Mouse (Mus musculus) left cerebral cortex, adult 6 months (tissue): Measurements from ENCODE around the gene Ddx1. TPM values are rescaled to one million over a fixed set of nuclear protein-coding genes. Genes with fewer than 3 reads are reported as not detected.

Source experiments
- long read RNA-seq, 2 experiments: library from polyadenylated mRNA; unstranded; transcript quantifications; one replicate each; pipeline ENCODE4 v2.0.0; 2019 to 2020
- polyA plus RNA-seq: library from polyadenylated mRNA; unstranded; fragments of <200 nt; fragmentation: Nextera tagmentation; gene quantifications from 2 replicates; pipeline ENCODE4 v1.2.3, GENCODE M21; 2021

The Ddx1 gene
- 82.5 and 129 TPM in 2 replicates for polyA plus RNA-seq
- long read RNA-seq, experiment 1, full-length matches to known transcripts = 783 of 899 reads
- long read RNA-seq, experiment 1, partial matches to known transcripts = 65 of 899 reads
- long read RNA-seq, experiment 1, other reads (novel, unspliced or antisense) = 51 of 899 reads
- long read RNA-seq, experiment 2, full-length matches to known transcripts = 140 of 210 reads
- long read RNA-seq, experiment 2, partial matches to known transcripts = 57 of 210 reads
- long read RNA-seq, experiment 2, other reads (novel, unspliced or antisense) = 13 of 210 reads

DNA sequence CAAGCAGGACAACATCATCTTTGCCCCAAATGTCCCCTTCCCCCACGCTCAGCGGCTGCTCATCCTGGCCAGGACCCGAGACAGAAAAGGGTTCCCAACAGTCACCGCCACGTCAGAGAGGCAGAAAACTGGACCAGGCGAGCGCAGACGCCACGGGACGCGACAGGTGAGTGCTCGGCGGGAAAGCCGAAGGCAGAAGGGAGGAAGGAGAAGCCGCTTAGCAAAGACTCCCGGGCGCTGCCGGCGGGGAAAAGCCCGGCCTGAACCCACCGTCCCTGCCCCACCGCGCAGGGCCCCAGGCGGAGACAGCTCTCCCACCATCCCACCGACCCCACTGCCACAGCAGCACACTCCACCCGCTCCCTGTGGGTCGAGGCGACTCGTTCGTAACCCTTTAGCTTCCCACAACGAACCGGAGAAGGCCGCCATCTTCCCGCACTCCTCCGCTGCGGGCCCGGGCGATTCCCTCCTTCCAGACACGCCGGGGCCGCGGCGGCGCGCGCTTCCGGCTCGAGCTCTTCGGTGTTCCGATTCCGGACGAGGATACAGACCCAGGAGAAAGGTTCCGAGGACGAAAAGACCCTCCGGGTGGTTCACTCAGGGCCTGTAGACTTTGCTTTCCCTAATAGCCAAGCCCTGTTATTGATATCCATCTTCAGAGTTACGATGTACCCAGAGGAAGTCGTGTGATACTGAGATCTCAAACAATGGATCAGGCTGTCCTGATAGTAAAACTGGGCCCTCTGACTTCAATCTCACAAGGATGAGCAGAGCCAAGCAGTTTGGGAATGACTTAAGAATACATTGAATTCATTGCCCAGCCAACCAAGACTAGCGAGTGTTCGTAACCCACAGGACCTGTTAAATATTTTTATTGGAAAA is at the start of gene Ddx1:
Ddx1 (minus strand) TSS at position 523 of the 882 bp plus-strand sequence.

DNA sequence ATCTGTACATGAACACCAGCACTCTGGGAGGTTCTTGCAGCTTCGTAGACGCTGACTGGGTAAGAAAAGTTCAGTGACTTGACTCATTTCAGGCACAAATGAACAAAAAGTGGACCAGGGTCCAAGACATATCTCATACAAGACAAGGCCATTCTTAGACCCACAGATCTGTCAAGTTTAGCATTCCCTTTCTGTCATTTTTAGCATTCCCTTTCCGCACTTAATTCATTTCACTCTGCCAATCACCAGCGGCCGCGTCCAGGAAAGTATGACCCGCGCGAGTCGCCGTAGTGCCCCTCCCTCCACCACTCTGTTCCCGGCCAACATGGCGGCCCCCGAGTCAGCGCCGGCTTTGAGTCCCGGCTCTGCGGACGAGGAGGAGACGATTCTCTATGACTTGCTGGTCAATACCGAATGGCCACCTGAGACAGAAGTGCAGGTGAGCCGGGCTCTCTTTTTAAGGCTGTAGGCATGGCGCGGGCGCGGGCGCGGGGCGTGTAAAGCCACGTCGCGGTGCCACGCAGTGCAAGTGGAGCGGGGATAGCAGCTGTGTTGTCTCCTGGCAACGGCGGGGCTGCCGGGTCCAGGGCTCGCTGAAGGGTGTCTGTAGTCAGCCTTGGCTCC is 19.9 kb upstream of the Ddx1 start, which contains the start of gene Nbas:
Nbas (plus strand) TSS at position 308 of the 624 bp plus-strand sequence.

Other genes starting within 250 kb of the Ddx1 start
- gene Nbas, start 19.9 kb upstream of the Ddx1 start, polyA plus RNA-seq = 8.1 and 10.0 TPM in 2 replicates